Mouse (Mus musculus) layer of hippocampus, adult 8-10 months (tissue): ENCODE data around the gene Gm21671. TPM values are rescaled to one million over a fixed set of nuclear protein-coding genes. Genes with fewer than 3 reads are reported as not detected.
"Not testable (repeated sequence)": the region's sequence is repeated elsewhere in the genome, so short reads cannot be mapped to it uniquely, and the experiment has no call there.

Experiments used
- DNase-seq, 2 experiments: peaks; one replicate each; pipeline ENCODE4 v3.0.0; 2022; ENCODE audit warnings: low spot score in 2 of 2
- total RNA-seq, 4 experiments: library from RNA; stranded (reverse); gene quantifications; 2 replicates each; pipeline ENCODE4 v1.2.4; 2022

Gm21671 gene
- total RNA-seq, result not detected

DNA sequence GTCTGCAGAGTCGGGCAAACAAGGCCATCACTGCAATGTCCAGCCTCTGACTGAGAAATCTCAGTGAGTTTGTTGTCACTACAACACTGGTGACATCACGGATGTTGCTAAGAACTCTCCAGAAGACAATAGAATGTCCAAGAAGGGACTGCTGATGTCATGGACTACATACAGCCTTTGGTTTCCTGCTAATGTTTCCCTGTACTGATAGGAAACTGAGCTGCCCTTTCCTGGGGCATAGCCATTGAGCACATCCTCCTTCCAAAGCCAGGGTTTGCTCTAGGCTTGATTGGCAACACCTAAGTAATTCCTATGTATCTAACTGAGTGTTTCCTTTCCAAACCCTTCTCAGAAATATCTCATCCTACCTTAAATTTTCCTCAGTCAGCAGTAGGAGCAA, at the start of gene Gm21671:
TSS of gene Gm21671 (minus strand) at position 101 of the 400 bp plus-strand sequence.
- not testable (repeated sequence) for DNase-seq

DNA sequence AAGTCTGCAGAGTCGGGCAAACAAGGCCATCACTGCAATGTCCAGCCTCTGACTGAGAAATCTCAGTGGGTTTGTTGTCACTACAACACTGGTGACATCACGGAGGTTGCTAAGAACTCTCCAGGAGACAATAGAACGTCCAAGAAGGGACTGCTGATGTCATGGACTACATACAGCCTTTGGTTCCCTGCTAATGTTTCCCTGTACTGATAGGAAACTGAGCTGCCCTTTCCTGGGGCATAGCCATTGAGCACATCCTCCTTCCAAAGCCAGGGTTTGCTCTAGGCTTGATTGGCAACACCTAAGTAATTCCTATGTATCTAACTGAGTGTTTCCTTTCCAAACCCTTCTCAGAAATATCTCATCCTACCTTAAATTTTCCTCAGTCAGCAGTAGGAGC, 34.3 kb upstream of the Gm21671 start, which contains the start of gene Gm21698:
TSS of gene Gm21698 (minus strand) at position 101 of the 400 bp plus-strand sequence.
- not testable (repeated sequence) for DNase-seq

DNA sequence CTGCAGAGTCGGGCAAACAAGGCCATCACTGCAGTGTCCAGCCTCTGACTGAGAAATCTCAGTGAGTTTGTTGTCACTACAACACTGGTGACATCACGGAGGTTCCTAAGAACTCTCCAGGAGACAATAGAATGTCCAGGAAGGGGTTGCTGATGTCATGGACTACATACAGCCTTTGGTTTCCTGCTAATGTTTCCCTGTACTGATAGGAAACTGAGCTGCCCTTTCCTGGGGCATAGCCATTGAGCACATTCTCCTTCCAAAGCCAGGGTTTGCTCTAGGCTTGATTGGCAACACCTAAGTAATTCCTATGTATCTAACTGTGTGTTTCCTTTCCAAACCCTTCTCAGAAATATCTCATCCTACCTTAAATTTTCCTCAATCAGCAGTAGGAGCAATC, 18.3 kb upstream of the Gm21671 start, which contains the start of gene Gm21680:
TSS of gene Gm21680 (minus strand) at position 101 of the 400 bp plus-strand sequence.
- not testable (repeated sequence) for DNase-seq

DNA sequence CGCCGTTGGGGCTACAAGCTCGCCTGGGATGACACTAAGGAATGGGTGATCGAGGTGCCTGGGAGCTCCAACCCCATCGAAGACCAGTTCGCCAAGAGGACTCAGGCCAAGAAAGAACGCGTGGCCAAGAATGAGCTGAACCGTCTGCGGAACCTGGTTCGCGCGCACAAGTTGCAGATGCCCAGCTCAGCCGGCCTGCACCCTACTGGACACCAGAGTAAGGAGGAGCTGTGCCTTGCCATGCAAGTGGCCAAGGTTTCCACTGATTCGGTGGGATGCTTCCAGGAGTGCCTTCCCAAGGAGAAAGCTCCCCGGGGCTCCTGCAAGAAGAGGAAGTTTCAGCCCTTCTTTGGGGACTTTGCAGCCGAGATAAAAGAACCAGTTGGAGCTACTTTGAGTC, 2.8 kb upstream of the Gm21671 start:
- DNase-seq, result not testable (repeated sequence)

DNA sequence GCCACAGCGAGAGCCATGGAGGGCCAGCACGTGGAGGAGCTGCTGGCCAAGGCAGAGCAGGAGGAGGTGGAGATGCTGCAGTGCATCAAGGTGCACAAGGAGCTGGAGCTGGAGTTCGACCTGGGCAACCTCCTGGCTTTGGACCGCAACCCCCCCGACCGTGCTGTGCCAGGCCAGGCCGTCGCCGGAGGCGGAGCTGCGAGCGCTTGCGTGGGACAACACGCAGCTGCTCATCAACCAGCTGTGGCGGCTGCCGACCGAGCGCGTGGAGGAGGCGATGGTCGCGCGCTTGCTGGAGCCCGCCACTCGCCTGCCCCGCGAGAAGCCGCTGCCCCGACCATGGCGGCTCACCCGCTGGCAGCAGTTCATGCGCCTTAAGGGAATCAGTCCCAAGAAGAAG, 2.4 kb upstream of the Gm21671 start:
- DNase-seq, result peak in 1 of 2 experiments; percentile 2

DNA sequence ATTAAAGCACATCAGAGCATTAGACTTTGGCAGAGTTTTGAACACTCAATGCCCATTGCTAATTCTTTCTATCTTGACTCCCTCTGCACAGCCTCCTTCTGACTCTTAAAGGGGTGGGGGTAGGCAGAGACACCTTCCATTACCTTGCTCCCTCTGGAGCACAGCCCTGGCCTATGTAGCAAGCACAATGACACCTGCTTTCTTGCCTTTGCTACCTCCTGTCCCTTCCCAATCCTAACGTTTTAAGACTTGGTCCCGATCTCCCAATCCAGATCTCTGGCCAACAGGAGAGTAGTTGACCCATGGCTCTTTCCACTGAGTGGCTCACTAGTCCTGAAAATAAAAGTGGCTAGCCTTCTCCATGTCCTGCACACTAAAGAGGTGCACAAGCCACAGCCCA, 8.8 kb downstream of the Gm21671 start:
- DNase-seq, result not testable (repeated sequence)

DNA sequence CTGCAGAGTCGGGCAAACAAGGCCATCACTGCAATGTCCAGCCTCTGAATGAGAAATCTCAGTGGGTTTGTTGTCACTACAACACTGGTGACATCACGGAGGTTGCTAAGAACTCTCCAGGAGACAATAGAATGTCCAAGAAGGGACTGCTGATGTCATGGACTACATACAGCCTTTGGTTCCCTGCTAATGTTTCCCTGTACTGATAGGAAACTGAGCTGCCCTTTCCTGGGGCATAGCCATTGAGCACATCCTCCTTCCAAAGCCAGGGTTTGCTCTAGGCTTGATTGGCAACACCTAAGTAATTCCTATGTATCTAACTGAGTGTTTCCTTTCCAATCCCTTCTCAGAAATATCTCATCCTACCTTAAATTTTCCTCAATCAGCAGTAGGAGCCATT, 11.9 kb downstream of the Gm21671 start, which contains the start of gene Gm21663:
TSS of gene Gm21663 (minus strand) at position 101 of the 400 bp plus-strand sequence.
- DNase-seq, result not testable (repeated sequence)

Other genes starting within 250 kb of the Gm21671 start
- gene Xrcc2, start 248.6 kb downstream of the Gm21671 start, total RNA-seq, result 1 to 10 TPM; 5.9 to 9.2 (median 7.8) TPM
- gene Actr3b, start 194.4 kb downstream of the Gm21671 start, total RNA-seq, result 100 to 1,000 TPM; 132 to 138 (median 137) TPM
- gene Gm21663, start 12.0 kb downstream of the Gm21671 start, total RNA-seq, result not detected
- gene Gm21680, start 18.2 kb upstream of the Gm21671 start, total RNA-seq, result not detected
- not detected for gene Gm21698, start 34.2 kb upstream of the Gm21671 start, total RNA-seq
- gene Gm1979, start 50.4 kb upstream of the Gm21671 start, total RNA-seq, result under 1 TPM in 1 of 4 experiments, not detected in 3; 0.93 TPM
- not detected for gene Gm5862, start 68.5 kb upstream of the Gm21671 start, total RNA-seq
- not detected for gene Speer4a, start 85.1 kb upstream of the Gm21671 start, total RNA-seq
- under 1 TPM in 1 of 4 experiments, not detected in 3; 0.11 TPM for gene Gm7347, start 104.2 kb upstream of the Gm21671 start, total RNA-seq
- not detected for gene Gm10471, start 134.9 kb upstream of the Gm21671 start, total RNA-seq
- gene 5031410I06Rik, start 150.9 kb upstream of the Gm21671 start, total RNA-seq, result not detected
- gene Gm10220, start 167.0 kb upstream of the Gm21671 start, total RNA-seq, result not detected